Mouse (Mus musculus) cerebellum, postnatal 25 days (tissue): ENCODE measurements at regions not wholly inside any gene's neighbourhood (a gene's known extent, or its start where the extent isn't known, plus 50 kb on each side); places are given as distances from the start of the nearest gene placed in this dataset.

ENCODE experiments used
- DNase-seq, 2 experiments: peaks; one replicate each; pipeline ENCODE4 v3.0.0; 2021; ENCODE audit warnings: mixed read lengths in 2 of 2

GRCm38 (mm10) chr6:117427351-117428142 is 259.2 kb downstream of the Cxcl12 start:
- no peak for DNase-seq

- no peak for DNase-seq
Measured at GRCm38 (mm10) chr6:117428441-117428840, 260.1 kb downstream of the Cxcl12 start.

GRCm38 (mm10) chr6:117430876-117431781 is 262.8 kb downstream of the Cxcl12 start:
- no peak for DNase-seq

- DNase-seq: no peak
Measured at GRCm38 (mm10) chr6:117436851-117437250, 268.5 kb downstream of the Cxcl12 start.

- DNase-seq: peak in 1 of 2 experiments; percentile 35
Measured at GRCm38 (mm10) chr6:117437411-117438101, 269.2 kb downstream of the Cxcl12 start.

- no peak for DNase-seq
Measured at GRCm38 (mm10) chr6:117448652-117449051, 280.3 kb downstream of the Cxcl12 start.

- DNase-seq: no peak
Measured at GRCm38 (mm10) chr6:117451001-117451400, 282.7 kb downstream of the Cxcl12 start.

GRCm38 (mm10) chr6:117460193-117460592 is 291.9 kb downstream of the Cxcl12 start:
- no peak for DNase-seq

GRCm38 (mm10) chr6:117465165-117465564 is 296.8 kb downstream of the Cxcl12 start:
- no peak for DNase-seq

GRCm38 (mm10) chr6:117465606-117466174 is 297.4 kb downstream of the Cxcl12 start:
- no peak for DNase-seq

- no peak for DNase-seq
Measured at GRCm38 (mm10) chr6:117479376-117479775, 311.0 kb downstream of the Cxcl12 start.

- no peak for DNase-seq
Measured at GRCm38 (mm10) chr6:117480396-117480795, 312.1 kb downstream of the Cxcl12 start.

GRCm38 (mm10) chr6:117489161-117489560 is 320.8 kb downstream of the Cxcl12 start:
- DNase-seq: no peak

- no peak for DNase-seq
Measured at GRCm38 (mm10) chr6:117489761-117490396, 321.5 kb downstream of the Cxcl12 start.

- DNase-seq: no peak
Measured at GRCm38 (mm10) chr6:117494971-117495370, 326.6 kb downstream of the Cxcl12 start.

GRCm38 (mm10) chr6:117497337-117497736 is 329.0 kb downstream of the Cxcl12 start:
- DNase-seq: no peak

GRCm38 (mm10) chr6:117497904-117498303 is 329.6 kb downstream of the Cxcl12 start:
- peak; percentile 18 to 40 for DNase-seq

GRCm38 (mm10) chr6:117502346-117502745 is 334.0 kb downstream of the Cxcl12 start:
- no peak for DNase-seq

GRCm38 (mm10) chr6:117504771-117505170 is 336.2 kb upstream of the Zfp637 start:
- no peak for DNase-seq

GRCm38 (mm10) chr6:117505431-117505830 is 335.5 kb upstream of the Zfp637 start:
- no peak for DNase-seq

- DNase-seq: no peak
Measured at GRCm38 (mm10) chr6:117506619-117507018, 334.4 kb upstream of the Zfp637 start.

GRCm38 (mm10) chr6:117508860-117509259 is 332.1 kb upstream of the Zfp637 start:
- no peak for DNase-seq
